Mouse (Mus musculus) ZHBTc4 (cell line): ENCODE data around the gene Cobl.

Source experiments
- DNase-seq: peaks from one replicate; pipeline ENCODE4 v3.0.0-alpha.2; 2011; ENCODE audit warnings: low read depth, low spot score

The Cobl gene

DNA sequence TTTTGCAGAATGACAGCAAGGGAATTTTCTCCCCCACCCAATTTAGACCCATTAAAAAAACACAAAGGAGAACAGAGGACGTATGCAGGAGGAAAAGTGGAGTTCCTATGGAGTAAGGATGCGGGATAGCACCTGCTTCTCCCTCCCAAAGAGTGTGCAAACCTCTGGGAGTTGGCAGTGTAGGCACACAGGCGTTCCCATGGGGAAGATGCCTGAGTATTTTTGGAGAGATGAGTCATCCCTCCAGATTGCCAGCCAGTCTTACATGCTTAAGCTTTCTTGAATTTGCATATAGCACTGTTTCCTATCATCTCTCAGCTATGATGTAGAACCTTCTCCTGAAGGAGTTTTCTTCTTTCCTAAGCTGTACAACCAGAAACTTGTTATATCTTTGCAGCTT is 70.6 kb downstream of the Cobl start:
- peak; percentile 20 for DNase-seq

DNA sequence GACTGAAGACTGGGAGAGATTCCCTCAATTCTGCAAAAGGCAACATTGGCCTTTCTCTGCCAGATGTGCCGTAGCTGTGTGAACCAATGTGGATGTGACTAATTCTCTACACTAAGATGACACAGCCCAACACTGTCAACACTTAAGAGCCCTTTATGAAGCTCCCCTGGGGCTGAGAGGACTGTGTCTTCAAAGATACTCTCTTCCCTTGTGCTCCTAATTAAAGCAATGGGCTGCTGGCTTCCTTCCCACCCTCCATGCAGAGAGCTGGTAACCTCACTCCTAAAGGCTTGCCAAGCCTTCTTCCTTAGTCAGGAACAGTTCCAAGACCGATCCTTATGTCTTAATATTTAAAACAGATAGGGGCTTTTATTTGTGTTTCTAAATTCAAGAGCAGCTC is 79.9 kb downstream of the Cobl start:
- DNase-seq = no peak

DNA sequence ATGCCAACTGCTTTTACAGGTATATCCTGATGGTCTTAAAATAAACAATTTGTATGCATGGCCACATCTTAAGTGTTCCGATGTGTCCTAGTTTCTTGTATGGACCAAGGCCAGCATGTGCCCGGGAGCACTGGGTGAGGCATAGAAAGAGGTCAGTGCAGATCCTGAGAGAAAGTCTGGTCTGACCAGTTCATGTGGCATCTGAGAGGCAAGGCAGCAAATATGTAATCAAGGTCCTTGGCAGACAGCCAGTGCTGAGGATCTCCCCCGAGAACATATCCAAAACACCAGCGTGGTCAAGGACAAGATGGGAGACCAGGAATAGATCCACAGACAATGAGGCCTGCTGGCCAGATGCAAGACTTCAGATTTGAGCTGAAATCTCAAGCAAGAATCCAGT is 81.8 kb downstream of the Cobl start:
- DNase-seq = no peak

DNA sequence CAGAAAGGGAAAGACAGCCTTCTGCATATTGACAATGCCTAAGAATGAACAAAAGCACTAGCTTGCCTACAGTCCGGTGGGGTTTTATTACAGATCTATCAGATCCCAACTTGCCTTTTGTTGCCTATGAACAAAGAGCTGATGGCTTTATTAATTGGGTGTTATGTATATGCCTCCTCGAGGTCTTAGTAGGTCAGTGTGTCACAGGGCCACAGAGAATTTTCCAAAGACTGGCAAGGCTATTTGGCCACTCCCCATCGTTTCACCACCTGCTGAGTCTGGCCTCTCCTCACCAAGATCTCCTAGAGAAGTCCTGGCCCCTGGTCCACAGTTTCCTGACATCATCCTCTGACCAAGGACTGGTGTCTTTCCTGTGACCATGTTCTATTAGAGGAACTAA is 83.7 kb downstream of the Cobl start:
- peak; percentile 51 for DNase-seq

DNA sequence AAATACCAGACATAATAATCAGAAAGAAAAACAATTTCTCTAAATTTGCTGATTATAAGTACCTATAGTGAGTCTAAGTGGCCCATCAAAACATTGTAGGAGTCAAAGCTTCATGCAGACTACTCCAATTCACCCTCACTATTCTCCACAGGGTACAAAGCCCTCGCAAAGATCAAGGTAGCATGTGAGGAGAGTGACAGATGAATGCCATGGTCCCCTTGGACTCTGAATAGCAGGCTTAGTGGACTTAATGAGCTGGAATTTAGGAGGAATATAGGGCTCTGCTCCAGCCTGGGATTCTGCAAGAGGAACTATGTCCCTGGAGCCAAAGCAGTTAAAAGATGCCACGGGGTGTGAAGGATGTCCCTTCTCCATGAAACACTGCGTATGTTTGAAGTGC is 88.1 kb downstream of the Cobl start:
- no peak for DNase-seq

DNA sequence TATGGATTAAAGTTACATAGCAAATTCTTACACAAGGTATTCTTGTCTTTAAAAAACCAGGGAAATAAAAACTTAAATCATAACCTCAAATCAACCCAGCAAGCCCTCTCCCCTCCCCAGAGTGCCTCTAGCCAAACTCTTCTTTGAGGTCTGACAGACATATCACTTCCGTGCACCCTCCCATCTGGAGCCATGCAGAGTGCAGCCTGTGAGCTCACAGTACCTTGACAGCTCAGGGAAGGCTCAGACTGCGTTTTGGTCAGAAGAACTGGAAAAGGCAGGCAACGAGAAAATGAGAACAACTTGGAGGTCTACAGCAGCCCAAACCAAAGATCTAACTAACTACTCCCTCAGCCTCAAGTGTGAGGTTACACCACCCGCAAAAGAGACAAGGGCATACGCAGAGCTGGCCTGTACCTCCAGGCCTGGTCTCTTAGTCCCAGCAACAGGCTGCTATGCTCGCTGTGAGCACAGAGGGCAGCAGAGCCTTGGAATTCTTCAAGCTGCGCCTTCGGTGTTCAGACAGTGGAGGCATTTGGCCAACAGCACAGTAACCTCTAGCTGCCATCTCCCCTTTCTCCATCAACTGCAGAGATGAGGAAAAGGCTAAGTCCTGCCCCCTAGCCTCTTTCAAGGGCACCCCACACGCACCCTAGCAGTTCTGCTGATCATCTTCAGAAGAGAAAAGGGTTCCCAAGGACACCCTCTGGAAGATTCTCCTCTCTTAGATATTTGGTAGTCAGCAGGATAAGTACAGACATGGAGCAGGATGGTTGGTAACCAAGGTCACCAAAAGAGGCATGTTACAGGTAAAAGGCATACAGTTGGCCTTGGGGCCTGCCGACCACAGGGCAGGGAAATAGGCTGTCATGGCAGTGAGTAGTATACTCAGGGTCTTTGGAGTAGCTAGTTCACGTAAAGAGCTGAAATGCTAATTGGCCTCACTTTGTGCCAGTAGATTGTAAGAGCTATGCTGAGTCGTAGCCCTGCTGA is 91.4 kb downstream of the Cobl start:
- peak; percentile 85 for DNase-seq

DNA sequence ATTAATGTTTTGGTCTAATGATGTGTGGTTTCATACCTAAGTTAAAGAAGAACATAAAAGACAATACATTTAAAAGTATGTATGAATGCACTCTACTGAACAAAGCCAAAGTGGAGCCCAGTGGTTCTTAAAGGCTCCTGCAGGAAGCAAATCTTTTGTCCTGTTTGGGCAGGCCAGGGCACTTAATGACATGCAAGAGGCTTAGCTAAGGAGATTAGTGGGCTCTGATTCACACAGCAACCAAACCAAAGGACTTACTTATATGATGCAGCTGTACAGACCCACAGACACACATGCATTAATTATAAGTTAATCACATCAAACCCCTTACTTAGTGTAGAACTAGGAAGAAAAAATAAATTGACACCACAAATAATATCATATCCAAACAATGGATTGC is 93.8 kb downstream of the Cobl start:
- DNase-seq = no peak

DNA sequence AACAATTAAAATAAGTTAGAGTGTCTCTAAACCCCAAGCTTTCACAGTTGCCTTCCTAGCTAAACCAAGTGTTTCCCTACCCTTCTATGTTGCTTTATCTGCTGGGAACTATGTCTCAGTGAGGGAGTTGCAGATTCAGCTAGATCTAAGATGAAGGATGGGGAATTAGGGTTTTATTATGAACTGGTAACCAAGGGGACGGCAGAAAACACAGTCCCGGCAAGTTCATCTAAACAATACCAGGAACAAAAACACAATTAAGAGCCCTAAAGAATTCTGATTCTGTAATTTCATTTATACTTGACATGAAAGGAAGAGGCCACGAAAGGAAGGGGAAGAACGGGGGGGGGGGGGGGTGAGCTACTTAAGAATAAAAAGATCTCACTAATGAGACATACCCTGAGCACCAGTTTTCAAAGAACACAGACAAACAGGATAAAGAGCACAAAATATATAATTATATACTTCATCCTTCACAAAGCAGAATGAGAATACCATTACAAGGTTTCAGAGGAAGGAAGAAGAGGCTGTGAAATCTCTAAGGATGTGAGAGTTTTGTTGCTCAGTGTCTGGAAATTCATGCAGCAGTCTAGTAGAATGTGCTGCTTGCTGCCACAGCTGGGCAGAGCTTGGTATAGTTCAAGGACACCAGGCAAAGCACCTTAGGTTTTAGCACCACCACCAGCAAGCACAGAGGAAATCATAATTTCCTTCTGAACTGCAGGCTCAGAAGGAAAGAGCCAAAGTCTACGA is 97.2 kb downstream of the Cobl start:
- no peak for DNase-seq

DNA sequence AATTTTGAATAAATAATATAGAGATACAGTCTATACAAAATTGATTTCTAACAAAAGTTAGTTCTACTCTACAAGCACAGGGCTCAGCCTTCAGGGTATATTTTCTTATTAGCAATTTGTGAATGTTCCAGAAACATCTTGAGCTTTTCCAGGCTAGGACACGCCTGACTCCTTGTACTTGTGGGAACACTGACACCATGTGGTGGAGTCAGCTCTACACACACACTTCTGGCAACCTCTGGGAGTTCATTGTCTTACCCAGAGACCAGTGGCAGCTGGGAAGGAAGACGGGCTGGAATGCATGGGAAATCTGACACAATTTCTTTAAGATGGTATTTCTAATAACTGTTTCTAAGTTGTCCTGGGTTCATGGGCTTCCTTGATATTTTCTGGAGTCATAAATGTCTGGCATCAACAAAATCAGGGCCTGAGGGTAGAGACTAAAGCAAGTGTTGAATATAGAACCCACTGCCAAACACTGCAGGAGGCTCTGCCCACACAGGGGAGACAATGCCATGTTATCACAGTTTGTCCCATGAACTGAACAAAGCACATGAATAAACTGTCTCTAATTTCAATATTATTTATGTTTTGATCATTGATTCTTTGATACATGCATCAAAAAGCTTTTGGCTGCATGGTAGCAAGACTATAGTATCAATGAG is 105.3 kb downstream of the Cobl start:
- peak; percentile 68 for DNase-seq

DNA sequence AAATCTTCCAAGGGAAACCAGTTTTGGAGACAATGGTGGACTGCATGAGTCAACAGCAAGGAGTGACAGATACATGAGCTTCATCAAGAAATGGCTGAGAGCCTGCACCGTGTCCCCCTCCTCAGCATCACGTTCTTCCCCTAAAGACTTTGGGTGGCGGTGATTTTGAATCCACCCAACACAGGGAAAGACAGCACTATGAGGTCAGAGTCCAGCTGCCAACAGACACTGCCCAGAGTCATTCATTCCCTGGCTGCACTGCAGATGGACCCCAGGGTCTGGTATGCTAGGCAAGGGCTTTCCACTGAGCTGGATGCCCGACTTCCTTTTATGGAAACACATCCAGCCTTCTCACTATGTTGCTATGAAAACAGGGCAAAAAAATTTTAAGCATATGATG is 106.2 kb downstream of the Cobl start:
- DNase-seq = no peak

DNA sequence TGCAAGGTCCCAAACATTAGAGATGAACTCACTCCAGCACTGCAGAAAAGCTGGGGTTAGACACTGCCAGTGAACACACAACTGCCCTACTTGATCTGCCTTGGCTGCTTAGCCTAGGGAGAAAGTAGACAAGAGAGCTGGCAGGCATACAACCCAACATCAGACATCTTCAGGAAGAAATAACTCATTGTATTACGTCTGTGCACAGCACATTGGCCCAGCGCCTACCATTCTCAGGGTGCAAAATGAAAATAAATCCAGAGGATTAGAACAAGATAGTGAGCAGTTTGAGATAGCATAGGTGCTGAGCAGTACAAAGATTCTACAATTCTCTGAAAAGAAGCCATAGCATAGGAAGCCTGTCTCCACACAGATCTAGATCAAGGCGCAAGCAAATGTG is 109.1 kb downstream of the Cobl start:
- DNase-seq = no peak

DNA sequence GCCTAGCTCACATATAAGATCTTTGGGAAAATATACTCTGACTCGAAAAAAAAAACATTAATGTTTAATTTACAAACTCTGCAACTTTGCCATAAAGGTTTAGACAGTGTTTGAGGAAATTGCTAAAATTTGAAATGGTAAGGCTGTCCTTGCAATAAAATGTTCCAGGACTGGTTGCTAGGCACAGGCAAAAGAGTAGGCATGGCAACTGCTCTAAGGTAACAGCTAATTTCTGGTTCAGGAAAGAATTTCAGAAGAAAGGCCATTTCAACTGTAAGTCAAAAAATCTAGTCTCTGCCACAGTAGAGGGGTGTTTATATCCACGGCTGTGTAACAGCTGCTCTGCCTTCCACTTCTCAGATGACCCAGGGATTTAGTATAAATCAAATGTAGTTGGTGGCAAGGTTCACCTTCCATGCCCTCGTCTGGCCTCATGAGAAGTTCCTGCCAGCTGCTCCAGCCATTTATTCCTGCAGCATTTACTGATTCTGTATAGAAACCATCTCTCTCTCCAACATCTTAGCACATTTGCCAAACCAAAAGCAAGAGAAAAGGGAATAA is 113.7 kb downstream of the Cobl start:
- DNase-seq = no peak

DNA sequence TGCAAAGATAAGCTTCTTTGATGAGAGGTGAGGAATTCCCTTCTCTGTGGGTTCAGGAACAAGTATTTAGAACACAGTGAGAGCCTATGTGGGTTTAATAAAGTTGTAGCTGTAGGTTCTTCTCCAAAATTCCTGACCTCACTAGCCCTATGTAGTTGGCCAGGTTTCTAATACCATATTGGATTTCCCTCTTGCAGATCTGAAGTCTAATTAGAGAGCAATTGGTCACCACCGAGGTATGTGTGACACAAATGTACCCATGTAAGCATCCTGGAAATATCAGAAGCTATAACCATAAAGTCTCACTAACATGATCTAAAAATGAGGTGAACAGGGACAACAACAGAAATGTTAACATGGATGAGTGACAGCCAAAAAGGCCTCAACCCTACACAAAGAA is 114.7 kb downstream of the Cobl start:
- DNase-seq = no peak

DNA sequence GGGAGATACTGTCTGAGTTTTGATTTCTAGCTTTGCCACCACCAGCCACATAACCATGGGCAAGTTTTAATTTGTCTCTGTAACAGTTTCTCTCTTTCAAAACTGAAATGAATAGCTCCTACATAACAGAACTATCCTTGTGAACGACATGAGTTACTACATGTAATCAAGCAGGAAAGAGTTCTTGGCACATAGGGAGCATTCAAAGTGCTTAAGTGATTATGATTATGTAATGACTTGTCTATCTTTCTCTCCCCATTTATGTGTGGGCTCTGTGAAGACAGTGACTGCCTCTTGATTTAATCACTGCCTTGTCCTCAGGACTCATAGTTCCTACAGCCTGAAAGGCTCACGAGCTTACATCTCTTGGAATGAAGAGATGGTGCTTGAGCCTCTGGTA is 118.3 kb downstream of the Cobl start:
- DNase-seq = no peak

DNA sequence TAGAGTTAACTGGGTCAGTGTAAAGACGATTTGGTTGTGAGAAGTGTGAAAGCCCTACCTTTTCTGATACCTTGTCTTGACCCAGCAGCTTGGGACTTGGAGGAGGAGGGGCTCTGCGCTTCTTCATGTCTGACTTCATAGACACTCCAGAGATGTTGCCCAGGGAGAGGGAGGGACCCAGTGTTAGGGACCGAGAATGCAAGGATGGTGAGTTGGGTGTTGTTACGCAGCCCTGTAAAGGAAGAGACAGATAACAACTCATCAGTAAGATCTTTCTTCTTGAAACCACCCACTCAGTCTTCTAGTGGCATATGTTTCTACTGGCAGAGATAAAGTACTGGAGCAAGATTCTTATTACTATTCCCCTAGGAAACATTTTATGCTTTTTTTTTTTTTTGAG is 121.1 kb downstream of the Cobl start:
- DNase-seq = no peak

DNA sequence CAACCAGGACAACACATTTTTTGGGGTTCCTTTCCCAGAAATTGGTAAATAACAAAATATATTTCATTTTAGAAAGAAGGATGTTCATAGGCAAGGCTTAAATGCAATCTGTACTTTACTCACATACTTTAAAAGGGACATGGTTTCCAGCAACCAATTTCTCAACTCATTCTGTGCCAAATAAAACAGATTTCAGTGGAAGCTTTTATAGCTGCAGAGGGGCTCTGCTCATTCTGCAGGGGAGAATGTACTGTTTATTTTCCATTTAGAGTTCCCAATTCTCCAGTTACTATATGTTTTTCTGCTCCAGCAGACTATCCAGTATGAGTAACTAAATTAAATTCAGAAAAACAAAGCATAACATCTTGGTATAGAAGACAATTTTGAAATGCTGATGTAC is 124.1 kb downstream of the Cobl start:
- DNase-seq = no peak

DNA sequence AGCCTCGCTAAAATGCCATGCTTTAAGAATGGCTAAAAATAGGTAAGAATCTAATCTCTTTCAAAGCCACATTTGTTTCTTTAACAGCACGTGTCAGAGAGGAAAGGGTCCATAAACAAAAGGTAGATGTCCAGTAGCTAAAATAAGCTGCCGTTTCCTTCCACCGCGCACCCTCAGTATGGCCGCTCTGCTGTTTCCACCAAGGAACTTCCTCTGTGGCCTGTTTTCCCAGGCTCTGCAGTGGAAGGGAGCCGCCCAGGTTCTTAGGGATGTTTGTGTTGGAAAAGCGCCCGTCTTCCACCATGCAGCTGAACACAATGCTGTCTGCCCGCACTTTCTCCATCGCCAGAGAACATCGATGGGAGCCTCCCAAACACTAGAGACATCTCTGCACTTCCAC is 128.6 kb downstream of the Cobl start:
- DNase-seq = peak; percentile 41

DNA sequence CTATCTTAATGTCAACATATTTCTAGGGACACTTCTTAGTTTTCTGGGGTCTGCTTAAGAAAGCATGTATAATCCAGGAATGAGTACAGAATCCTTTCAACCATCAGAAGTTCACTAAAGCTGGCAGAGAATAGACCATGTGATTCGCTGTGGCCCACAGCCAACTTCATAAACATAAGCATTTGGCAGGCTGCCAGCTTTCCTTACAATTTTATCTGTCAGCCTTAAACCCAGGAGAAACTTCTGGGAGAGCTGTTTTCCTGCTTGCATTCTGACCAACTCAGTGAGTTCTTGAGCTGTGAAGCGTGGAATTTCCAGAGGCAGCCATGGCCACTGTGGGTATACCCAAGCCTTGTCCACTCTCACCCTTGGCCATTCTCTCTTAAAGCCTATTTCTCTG is 132.8 kb downstream of the Cobl start:
- DNase-seq = no peak

DNA sequence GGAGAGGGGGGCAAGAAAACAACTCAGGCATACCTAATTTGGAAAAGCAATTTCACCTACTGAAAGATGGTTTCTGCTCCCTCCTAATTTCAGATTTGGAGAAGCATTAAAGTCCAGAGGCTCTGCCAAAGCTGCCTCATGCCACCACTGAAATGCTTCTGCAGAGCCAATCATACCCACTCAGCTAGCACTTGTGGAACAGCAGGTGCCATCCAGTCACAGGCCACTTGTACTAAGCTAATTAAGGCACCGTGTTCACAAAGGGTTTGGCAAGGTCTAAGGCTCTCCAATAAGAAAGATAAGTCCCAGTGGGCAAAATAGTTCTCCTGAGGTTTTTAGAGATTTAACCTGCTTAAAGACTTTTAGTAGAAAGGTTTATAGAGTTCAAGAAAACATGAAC is 143.3 kb downstream of the Cobl start:
- no peak for DNase-seq

DNA sequence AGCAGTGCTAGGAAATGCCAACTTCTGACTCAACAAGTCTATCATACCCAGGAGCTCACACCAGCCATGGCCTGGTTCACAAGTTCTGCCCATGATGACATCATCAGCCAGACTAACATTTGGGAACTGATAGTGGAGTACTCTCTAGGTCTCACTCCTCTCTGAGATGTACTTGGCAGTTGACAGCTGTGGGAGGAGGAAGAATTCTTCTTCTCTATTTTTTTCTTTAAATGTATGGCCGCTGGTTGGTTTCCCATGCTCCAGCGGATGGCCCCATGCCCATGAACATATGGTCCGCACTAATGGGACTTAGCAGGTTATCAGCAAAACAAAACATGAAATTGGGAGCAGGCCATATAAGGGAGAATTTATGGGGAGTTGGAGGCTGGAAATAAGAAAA is 145.4 kb downstream of the Cobl start:
- DNase-seq = no peak

DNA sequence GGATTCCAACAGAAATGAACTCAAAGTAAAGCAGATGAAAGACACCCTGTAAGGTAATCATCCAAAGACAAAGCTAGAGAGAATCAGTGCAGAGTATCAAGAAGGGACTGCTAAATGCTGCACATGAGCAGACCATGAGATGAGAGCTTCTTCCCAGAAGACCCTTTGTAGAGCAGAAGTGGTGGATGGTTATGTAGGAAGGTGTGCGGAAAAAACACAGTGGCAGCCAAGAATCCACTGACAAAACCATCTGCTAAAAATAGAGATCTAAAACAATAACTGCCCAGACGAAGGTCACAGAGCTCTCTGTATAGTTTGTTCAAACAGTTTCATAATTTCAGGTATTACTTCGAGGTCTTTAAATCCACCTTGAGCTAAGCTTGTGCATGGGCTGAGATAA is 149.1 kb downstream of the Cobl start:
- no peak for DNase-seq
